Mouse (Mus musculus) effector memory CD4-positive, alpha-beta T cell, adult 7 months (primary cell): ENCODE results near the gene Lap3. TPM values are rescaled to one million over a fixed set of nuclear protein-coding genes. Genes with fewer than 3 reads are reported as not detected.

Experiments
- polyA plus RNA-seq: library from polyadenylated mRNA; unstranded; fragments of 100-300 nt; shearing (Covaris generic); gene quantifications from one replicate; pipeline ENCODE4 v1.2.1, GENCODE M21; 2017

Gene Lap3
- 22.2 TPM for polyA plus RNA-seq

DNA sequence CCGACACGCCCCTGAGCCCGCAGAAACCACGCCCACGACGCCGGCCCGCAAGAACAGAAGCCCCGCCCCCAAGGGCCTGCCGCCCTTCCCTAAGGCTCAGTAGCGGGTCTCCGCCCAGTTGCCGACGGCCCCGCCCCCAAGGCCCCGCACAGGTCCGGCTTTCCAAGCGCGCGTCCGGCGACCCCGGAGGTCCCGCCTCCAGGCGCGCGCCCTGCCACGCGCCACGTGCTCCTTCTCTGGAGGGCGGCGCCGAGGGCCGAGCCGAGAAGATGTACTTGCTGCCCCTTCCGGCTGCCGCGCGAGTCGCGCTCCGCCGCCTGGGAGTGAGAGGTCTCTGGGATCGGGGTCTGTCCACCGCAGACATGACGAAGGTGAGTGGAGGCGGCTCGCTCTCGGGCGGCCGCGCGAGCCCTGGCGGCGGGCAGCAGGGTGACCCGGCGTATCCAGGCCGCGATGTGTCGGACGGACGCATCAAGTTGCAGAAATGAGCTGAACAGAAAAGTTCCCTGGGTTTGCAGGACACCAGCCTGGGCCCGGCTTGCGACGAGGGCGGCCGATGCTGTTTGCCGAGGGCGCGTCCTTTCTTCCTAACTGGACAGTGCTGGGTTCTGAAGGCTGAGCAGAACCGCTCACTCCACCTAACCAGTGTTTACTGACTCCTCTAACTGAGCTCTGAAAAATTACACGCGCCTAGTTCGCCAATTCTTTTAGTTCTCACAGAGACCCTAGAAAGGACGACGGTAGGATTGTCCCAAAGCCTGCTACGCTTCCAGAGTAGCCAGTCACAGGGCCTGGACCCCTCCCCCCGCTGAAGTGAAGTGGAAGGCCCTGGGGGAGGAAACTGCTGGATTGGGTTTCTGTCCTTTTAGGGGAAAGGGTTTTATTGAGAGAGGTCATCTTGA is at the start of gene Lap3:
Lap3 (plus strand) TSS at position 184 of the 902 bp plus-strand sequence.

DNA sequence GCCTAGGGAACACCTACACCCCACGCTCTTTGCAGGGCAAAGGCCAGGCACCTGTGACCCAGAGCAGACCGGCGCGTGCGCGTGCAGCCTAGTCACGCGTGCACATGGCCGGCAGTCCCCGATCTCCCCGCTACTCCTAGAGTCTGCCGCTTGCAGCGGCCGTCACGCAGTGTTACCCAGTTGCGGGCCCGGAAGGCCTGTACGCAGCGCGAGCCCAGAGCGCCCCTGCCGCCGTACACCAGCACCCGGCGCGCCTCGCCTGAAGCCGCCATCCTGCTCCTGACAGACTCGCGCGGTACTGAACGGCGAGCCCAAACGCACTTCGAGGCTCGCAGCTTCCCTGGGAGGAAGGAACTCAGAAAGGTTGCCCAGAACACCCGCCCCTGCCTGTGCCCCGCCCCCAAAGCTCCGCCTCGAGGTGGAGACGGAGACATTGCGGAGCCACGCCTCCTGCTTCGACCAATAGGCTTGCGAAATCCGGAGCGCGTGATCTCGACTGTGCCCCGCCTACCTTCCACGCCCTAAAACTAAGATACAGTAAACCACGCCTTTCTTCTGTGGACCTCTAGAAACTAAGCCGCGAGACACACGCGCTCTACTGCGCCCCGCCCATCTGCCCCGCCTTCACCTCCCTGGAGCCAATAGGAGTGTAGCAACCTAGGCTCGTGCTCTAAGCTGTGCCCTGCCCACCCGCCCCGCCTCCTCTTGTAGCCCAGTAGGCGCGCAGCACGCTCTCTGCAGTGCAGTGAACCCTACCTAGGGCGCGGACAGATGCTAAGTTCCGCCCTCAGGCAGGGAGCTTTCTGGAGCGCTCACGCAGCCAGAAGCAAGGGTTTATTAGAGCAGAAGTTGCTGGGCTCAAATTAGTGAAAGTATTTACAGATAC is 43.1 kb upstream of the Lap3 start, which contains the start of gene Qdpr:
Qdpr (minus strand) TSS at position 406 of the 886 bp plus-strand sequence.

GRCm38 (mm10) chr5:45453451-45453850 is 39.7 kb upstream of the Lap3 start, which contains the start of gene Clrn2:
Gene Clrn2 (plus strand): TSS chr5:45453751.

GRCm38 (mm10) chr5:45519960-45520808 is 27.0 kb downstream of the Lap3 start, which contains the start of gene Med28:
Gene Med28 (plus strand): TSS chr5:45520229.

Other genes starting within 250 kb of the Lap3 start
- 62.7 TPM for gene Qdpr, start 43.1 kb upstream of the Lap3 start, polyA plus RNA-seq
- gene Clrn2, start 39.6 kb upstream of the Lap3 start, polyA plus RNA-seq: not detected
- gene Med28, start 26.9 kb downstream of the Lap3 start, polyA plus RNA-seq: 218 TPM
- not detected for gene Fam184b, start 146.2 kb downstream of the Lap3 start, polyA plus RNA-seq
- 0.49 TPM for gene Ncapg, start 176.5 kb downstream of the Lap3 start, polyA plus RNA-seq